Mouse (Mus musculus) forebrain, embryonic 15.5 days (tissue): ENCODE results near the gene Wnt7b. TPM values are rescaled to one million over a fixed set of nuclear protein-coding genes. Genes with fewer than 3 reads are reported as not detected.

Experiments
- ATAC-seq: fragments of 200-750 bp; cut with Nextera tagmentation; replicated peaks from 2 replicates; pipeline ENCODE4 v1.8.0; 2017; ENCODE audit warnings: mild to moderate bottlenecking, moderate TSS enrichment, moderate library complexity
- H3K27ac ChIP-seq: fragments of 300-500 bp; sonication (generic); replicated peaks from 2 replicates; pipeline ENCODE4 v1.5.1; 2015; ENCODE audit warnings: mild to moderate bottlenecking, inconsistent platforms
- H3K27me3 ChIP-seq: fragments of 300-500 bp; sonication (generic); 2 replicates; pipeline ENCODE4 v1.6.1; 2015; ENCODE audit warnings: inconsistent platforms
- H3K36me3 ChIP-seq: fragments of 300-500 bp; sonication (generic); 2 replicates; pipeline ENCODE4 v1.6.1; 2015; ENCODE audit warnings: mild to moderate bottlenecking, inconsistent platforms
- H3K4me1 ChIP-seq: fragments of 300-500 bp; sonication (generic); 2 replicates; pipeline ENCODE4 v1.6.1; 2015; ENCODE audit warnings: inconsistent platforms
- H3K4me2 ChIP-seq: fragments of 300-500 bp; sonication (generic); replicated peaks from 2 replicates; pipeline ENCODE4 v1.6.1; 2015; ENCODE audit warnings: mild to moderate bottlenecking, inconsistent platforms
- H3K4me3 ChIP-seq: fragments of 300-500 bp; sonication (generic); 2 replicates; pipeline ENCODE4 v1.5.1; 2015; ENCODE audit warnings: mild to moderate bottlenecking, inconsistent platforms
- H3K9ac ChIP-seq: fragments of 300-500 bp; sonication (generic); replicated peaks from 2 replicates; pipeline ENCODE4 v1.6.1; 2015; ENCODE audit warnings: mild to moderate bottlenecking, inconsistent platforms
- H3K9me3 ChIP-seq: fragments of 300-500 bp; sonication (generic); 2 replicates; pipeline ENCODE4 v1.6.1; 2016; ENCODE audit warnings: inconsistent platforms
- WGBS: fragments of 180-500 bp; shearing (Covaris S2); methylation state at CpG from one replicate; pipeline ENCODE4 v1.1.7; 2015; ENCODE audit warnings: mixed read lengths; 5-methylcytosine and 5-hydroxymethylcytosine counted together
- polyA plus RNA-seq: library from polyadenylated mRNA; unstranded; fragments of >200 nt; fragmentation: Nextera tagmentation; extraction: Ambion mirVana; gene quantifications from 2 replicates; pipeline ENCODE4 v1.2.1, GENCODE M21; 2015

The Wnt7b gene
- polyA plus RNA-seq, 1 experiment from 2014 or later, result 132 TPM

DNA sequence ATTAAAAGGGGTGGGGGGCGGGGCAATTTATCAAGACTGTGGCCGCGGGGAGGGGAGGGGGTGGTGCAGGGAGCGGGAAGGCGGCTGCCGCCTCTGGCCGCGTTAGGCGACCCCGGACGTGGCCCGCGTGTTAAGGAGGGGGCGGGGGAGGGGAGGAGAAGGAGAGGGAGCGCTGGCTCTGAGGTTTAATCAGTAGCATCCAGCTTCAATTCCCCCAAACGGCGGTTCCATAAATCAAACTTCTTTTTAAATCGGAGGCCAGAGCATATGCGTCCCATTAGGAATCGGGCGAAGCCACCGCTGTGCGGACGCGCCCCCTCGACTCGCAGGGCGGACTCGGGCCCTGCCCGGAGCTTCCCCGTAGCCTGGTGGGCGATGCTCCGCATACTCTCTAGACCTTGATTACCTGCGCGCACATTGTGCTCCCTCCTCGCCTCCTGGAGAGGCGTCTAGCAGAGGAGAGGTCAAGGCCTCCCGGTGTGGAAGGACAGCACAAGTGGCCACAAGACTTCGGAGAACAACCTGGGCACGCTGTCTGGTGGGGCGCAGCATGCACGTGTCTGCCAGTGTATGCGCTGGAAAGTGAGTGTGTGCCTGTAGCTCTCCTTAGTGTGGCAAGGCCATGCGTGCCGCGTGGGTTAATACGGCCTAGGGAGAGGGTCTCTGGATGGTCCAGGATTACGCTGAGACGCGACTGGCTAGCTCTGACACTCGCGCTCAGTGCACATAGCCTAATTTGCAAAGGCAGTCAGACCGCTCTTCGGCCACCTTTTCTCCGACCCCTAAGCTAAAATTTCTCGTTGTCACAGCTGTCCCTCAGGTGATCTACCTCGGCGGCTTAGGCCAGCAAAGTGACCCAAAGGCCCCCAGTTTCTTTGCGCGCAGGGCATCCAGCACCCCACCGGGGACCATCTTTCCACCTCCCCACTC lies 5.5 kb downstream of the Wnt7b start:
- ATAC-seq, result no peak
- Histone ChIP-seq H3K4me1 (peaks cover 83% of the 10 kb centered on the region), H3K9me3 (no peaks in the 10 kb centered on the region), H3K36me3 (no peaks in the 10 kb centered on the region), H3K4me3 (peak overlapping the region; percentile 65), H3K27me3 (peaks cover 27% of the 10 kb centered on the region), H3K27ac (peak overlapping the region; percentile 78), H3K9ac (peak overlapping the region; percentile 56), H3K4me2 (peak overlapping the region; percentile 95)
- WGBS, result under 1% methylated on average over 58 of the region's 61 CpGs

DNA sequence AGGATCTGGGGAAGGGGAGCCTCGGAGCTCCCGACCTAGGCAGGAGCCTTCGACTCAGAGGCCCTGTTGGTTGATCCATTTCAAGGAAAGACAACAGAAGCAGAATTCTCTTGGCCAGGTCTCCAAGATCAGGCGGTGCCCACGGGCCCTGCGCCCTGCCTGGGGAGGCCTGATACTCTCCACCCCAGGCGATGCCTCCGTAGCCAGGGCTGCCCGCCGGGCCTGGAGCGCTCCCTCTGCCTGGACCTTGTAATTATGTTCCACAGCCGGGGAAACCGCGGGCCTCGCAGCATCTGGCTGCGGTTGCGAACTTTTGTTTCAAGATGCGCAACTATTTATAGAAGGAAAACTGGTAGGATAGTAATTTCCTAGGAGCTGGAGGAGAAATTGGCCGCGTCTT lies 6.2 kb downstream of the Wnt7b start:
- peak overlapping the region; percentile 95 for H3K4me2 ChIP-seq
- no peaks in the 10 kb centered on the region for H3K9me3 ChIP-seq
- WGBS, result under 1% methylated on average over 20 of the region's 20 CpGs
- peaks cover 77% of the 10 kb centered on the region for H3K4me1 ChIP-seq
- peak overlapping the region; percentile 65 for H3K4me3 ChIP-seq
- H3K36me3 ChIP-seq, result no peaks in the 10 kb centered on the region
- peak overlapping the region; percentile 56 for H3K9ac ChIP-seq
- ATAC-seq, result no peak
- H3K27me3 ChIP-seq, result peaks cover 27% of the 10 kb centered on the region
- H3K27ac ChIP-seq, result peak overlapping the region; percentile 78

DNA sequence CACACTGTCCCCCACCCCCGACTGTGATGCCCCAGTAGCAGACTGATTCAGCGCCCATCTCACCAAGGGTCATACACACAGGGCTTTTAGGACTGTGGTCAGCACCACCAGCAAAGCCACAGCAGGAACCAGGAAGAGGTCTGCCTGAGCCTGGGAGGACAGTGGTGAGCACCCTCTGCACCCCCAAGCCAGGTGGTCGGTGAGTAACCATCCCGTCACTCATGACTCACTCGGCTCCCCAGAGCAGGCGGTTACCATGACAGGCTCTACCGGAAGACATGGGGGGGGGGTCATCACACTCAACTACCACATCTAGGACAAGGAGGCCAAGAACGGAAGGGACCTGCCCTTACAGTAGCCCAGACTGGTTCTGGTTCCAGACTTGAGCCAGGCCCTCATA lies 7.7 kb downstream of the Wnt7b start:
- no peak overlapping the region for H3K4me3 ChIP-seq
- H3K9ac ChIP-seq, result 0 out of 2 replicates have a peak overlapping the region, but pooled peaks have one; percentile 10
- no peak overlapping the region for H3K27ac ChIP-seq
- H3K36me3 ChIP-seq, result no peaks in the 10 kb centered on the region
- ATAC-seq, result no peak
- H3K27me3 ChIP-seq, result peaks cover 17% of the 10 kb centered on the region
- H3K4me1 ChIP-seq, result peaks cover 75% of the 10 kb centered on the region
- WGBS, result 72% methylated on average over 8 of the region's 8 CpGs
- no peaks in the 10 kb centered on the region for H3K9me3 ChIP-seq
- peak overlapping the region; percentile 95 for H3K4me2 ChIP-seq

DNA sequence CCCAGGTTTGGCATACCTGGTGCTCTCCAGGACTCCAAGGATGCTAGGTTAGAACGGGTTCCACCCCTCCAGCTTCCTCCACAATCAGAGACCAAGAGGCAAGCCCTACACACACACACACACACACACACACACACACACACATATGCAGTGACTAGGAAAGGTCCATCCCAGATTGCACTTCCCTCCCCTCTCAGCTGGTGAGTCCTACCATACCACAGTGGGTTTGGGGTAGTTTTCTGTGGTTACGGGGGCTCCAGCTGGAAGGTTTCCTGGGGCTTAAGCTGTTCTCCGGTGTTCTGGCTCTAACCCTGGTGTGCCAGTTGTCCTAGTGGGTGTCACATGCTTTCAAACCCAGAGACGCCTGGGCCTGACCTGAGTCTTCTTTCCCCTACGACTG lies 8.2 kb downstream of the Wnt7b start:
- peaks cover 78% of the 10 kb centered on the region for H3K4me1 ChIP-seq
- H3K27me3 ChIP-seq, result peaks cover 16% of the 10 kb centered on the region
- no peaks in the 10 kb centered on the region for H3K36me3 ChIP-seq
- H3K9ac ChIP-seq, result no peak overlapping the region
- peak overlapping the region; percentile 95; the same call in 1 of the 2 replicates for H3K4me2 ChIP-seq
- H3K27ac ChIP-seq, result no peak overlapping the region
- no peak for ATAC-seq
- no peak overlapping the region for H3K4me3 ChIP-seq
- WGBS, result 61% methylated on average over 5 of the region's 5 CpGs
- no peaks in the 10 kb centered on the region for H3K9me3 ChIP-seq

DNA sequence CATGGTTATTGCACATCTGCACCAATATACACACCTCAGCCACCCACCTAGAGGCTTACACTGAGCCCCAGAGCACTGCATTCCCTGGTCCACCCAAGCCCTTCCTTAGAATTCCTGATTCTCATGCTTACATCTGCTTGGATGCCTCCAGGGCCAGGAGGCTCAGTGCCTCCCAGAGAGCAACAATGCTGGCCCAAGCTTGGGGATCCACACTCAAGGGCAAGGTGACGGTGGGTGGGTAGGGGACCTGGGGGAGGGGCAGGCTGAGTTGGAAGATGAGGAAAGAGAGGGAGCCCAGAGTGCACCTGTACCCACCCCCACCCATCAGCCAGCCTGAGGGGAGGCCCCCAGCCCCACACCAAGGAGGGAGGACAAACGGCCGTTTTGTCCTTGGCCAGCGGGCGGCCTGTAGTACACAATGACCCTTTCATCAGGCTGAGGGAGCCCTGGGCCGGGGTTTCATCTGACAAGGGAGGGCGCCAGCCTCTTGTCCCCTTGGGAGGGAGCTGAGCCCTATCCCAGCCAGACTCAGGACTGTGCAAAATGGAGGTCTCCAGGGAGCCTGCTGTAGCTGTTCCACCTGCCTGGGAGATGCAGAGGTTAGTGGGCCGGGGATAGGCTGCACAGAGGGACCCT lies 9.5 kb downstream of the Wnt7b start:
- no peak overlapping the region for H3K4me2 ChIP-seq
- H3K9me3 ChIP-seq, result no peaks in the 10 kb centered on the region
- no peak overlapping the region for H3K27ac ChIP-seq
- H3K9ac ChIP-seq, result no peak overlapping the region
- H3K36me3 ChIP-seq, result no peaks in the 10 kb centered on the region
- no peak overlapping the region for H3K4me3 ChIP-seq
- H3K27me3 ChIP-seq, result peaks cover 7% of the 10 kb centered on the region
- peaks cover 82% of the 10 kb centered on the region for H3K4me1 ChIP-seq
- 9% methylated on average over 8 of the region's 8 CpGs for WGBS
- ATAC-seq, result no peak

DNA sequence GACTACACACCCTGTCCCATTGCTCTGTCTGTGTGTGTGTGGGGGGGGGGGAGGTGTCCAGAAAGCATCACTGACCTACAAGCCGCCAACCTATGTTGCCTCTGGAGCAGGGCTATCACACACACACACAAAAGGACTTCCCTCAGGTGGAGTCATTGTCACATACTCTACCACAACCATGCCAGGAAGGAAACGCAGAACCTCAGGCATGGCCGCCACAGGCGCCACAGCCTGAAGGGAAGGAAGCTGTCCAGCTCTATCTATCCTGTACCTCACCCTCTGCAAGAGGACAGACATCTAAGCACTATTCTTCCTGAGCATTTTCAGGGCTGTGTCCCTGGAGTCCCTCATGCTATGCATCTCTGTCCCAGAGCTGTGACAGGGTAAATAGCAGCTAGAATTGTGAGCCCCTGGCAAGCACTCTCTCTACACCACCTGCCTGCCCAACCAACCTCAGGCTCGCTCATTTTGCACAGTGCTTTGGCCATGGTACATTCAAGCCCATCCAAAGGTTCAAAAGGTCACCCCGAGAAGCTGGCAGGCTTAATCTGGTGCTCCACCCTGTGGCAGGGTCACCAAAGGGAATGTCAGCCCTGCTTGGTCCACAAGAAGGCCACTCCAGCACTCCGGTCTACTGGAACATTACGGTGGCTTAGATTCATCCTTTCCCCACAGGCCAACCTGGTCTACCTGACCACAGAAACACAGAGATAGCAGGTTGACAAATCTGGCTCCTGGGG lies 12.1 kb downstream of the Wnt7b start:
- no peak overlapping the region for H3K9ac ChIP-seq
- H3K4me1 ChIP-seq, result peaks cover 68% of the 10 kb centered on the region
- no peak for ATAC-seq
- H3K4me2 ChIP-seq, result no peak overlapping the region
- no peaks in the 10 kb centered on the region for H3K36me3 ChIP-seq
- peak overlapping the region; percentile 66 for H3K27ac ChIP-seq
- no peaks in the 10 kb centered on the region for H3K27me3 ChIP-seq
- no peaks in the 10 kb centered on the region for H3K9me3 ChIP-seq
- 71% methylated on average over 8 of the region's 8 CpGs for WGBS
- H3K4me3 ChIP-seq, result no peak overlapping the region

DNA sequence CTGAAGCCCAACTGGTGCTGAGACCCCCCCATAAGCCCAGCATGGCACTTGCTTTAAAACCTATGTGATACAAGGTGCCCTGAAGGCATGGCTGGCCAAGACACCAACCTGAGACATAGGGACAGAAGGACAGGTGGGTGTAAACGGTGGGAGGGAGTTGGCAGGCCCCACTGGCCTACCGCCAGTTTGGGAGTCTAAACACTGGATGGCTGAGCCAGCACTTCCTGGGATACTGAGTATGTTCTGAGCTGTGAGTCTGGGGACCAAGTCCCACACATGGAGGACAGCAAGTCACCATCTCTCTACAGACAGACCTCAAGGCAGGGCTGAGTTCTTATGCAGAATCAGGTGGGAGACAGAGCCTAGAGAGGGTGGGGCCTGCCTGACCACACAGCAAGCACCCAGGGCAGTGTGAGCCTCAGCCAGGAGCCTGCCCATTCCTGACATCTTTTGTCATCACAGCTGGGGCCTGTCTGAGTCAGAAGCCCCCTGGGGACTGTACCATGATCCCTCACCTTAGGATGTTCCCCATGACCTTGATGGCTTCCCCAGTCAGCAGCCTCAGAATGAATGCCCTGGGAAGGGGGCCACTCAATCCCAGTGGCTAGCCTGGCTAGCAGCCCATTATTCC lies 13.0 kb downstream of the Wnt7b start:
- Histone ChIP-seq H3K9me3 (no peaks in the 10 kb centered on the region), H3K36me3 (no peaks in the 10 kb centered on the region), H3K27me3 (no peaks in the 10 kb centered on the region), H3K4me2 (no peak overlapping the region), H3K27ac (peak overlapping the region; percentile 66), H3K4me3 (no peak overlapping the region), H3K9ac (no peak overlapping the region), H3K4me1 (peaks cover 68% of the 10 kb centered on the region)
- WGBS, result 46% methylated on average over 2 of the region's 2 CpGs
- ATAC-seq, result peak; percentile 57

DNA sequence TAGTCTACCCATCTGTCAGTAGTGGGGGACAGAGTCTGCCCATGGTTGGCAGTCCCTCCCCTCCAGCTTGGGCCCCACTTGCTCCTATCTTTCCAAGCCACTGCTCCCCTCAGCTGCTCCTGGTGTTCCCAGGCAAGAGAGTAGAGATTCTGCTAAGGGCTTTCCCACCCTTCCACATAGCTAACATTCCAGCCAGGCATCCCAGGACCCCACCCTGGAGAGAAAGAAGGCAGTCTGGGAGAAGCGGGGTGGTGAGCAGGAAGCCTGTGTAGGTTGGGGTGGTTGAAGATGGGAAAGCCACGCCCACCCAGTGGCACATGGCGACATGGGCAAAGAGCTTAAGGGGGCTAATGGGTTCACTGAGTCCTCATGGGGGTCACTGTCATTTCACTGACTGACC lies 13.9 kb downstream of the Wnt7b start:
- 85% methylated on average over 3 of the region's 3 CpGs for WGBS
- H3K36me3 ChIP-seq, result no peaks in the 10 kb centered on the region
- no peaks in the 10 kb centered on the region for H3K27me3 ChIP-seq
- H3K27ac ChIP-seq, result peak overlapping the region; percentile 66
- H3K9ac ChIP-seq, result no peak overlapping the region
- H3K4me1 ChIP-seq, result peaks cover 69% of the 10 kb centered on the region
- ATAC-seq, result no peak
- no peaks in the 10 kb centered on the region for H3K9me3 ChIP-seq
- H3K4me3 ChIP-seq, result no peak overlapping the region
- H3K4me2 ChIP-seq, result no peak overlapping the region

DNA sequence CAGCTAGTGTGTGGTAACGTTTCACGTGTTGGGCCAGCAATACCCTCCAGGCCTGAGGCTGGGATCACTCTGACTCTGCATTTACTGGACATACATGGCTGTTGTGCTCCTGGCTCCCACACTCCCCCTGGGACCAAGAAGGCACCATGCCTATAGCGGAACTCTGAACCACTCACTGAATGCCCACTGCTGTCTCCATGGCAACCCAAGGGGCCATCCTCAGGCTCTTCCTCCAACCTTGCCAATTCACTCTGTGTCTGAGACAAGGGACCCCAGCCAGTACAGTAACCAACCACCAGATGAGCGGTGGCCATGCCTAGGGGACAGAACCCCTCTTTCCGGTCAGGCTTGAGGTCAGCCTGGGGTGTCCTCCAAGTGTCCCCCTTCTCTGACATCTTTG lies 17.3 kb downstream of the Wnt7b start:
- Histone ChIP-seq H3K9me3 (peaks cover 3% of the 10 kb centered on the region; the same call in 1 of the 2 replicates), H3K9ac (no peak overlapping the region), H3K36me3 (no peaks in the 10 kb centered on the region), H3K4me2 (no peak overlapping the region), H3K27me3 (no peaks in the 10 kb centered on the region), H3K4me1 (peaks cover 49% of the 10 kb centered on the region), H3K4me3 (no peak overlapping the region), H3K27ac (no peak overlapping the region)
- 78% methylated on average over 5 of the region's 5 CpGs for WGBS
- no peak for ATAC-seq

DNA sequence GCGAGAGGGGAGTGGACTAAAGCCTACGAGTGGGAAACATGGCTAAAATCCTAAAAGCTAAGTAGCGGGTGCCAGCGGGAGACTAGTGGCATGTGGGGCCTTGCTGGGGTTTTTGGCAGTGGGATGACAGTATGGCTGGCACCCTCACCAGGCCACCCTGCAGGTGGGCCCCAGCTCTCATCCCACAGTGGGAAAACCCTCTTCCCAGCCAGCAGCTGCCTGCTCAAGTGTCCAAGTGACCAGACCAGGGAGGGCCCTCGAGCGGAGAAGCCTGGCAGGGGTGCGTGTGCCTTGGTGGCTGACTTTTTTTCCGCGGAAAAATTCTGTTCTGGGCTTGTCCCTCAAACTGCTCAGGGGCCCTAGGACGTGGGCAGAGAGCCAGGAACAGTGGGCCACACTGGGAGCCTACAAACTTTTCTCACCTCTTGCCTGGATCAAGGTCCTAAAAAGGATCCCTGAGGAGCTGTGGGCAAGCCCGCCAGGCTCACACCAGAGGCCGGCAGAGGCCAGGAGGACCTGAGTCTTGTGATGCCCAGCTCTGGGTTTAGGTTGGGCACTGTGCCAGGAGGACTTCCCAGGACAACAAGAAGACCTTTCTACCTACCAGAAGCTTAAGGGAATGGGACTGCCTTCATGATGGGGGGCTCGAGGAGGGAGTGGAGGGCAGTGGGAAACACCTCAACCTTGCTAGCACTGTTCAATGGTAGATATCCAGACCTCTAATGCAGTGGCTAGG lies 18.1 kb downstream of the Wnt7b start:
- Histone ChIP-seq H3K36me3 (no peaks in the 10 kb centered on the region), H3K27ac (no peak overlapping the region), H3K4me1 (peaks cover 48% of the 10 kb centered on the region), H3K4me3 (no peak overlapping the region), H3K4me2 (no peak overlapping the region), H3K27me3 (no peaks in the 10 kb centered on the region), H3K9me3 (peaks cover 3% of the 10 kb centered on the region; the same call in 1 of the 2 replicates), H3K9ac (no peak overlapping the region)
- WGBS, result 61% methylated on average over 13 of the region's 13 CpGs
- no peak for ATAC-seq

DNA sequence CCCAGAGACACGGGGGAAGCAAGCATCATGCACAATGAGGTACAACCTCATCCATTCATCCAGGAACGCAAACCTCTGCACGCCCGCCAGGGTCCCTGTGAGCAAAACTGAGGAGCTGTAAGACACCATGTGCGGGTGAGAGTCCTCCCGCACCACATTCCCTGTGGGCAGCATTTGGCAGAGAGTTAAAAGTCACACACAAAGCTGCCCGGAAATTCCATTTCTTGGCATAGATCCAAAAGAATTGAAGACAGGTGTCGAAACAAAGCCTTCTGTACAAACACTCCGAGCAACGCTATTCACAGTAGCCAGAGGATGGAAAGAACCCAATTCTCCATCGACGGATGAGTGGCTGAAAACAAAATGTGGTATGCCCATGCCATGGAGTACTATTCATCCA lies 20.3 kb downstream of the Wnt7b start:
- Histone ChIP-seq H3K9me3 (peaks cover 3% of the 10 kb centered on the region; the same call in 1 of the 2 replicates), H3K9ac (no peak overlapping the region), H3K27me3 (no peaks in the 10 kb centered on the region), H3K4me1 (peaks cover 34% of the 10 kb centered on the region), H3K27ac (no peak overlapping the region), H3K36me3 (no peaks in the 10 kb centered on the region), H3K4me3 (no peak overlapping the region), H3K4me2 (no peak overlapping the region)
- 55% methylated on average over 12 of the region's 12 CpGs for WGBS
- ATAC-seq, result no peak
